Mouse (Mus musculus) adrenal gland, adult (tissue): ENCODE measurements at regions not wholly inside any gene's neighbourhood (a gene's known extent, or its start where the extent isn't known, plus 50 kb on each side); places are given as distances from the start of the nearest gene placed in this dataset.

Experiments
- DNase-seq, 2 experiments: peaks; one replicate each; pipeline ENCODE4 v3.0.0; 2022 to 2023; ENCODE audit warnings: low spot score in 1 of 2; ENCODE audit not compliant: inconsistent age in 2 of 2

DNA sequence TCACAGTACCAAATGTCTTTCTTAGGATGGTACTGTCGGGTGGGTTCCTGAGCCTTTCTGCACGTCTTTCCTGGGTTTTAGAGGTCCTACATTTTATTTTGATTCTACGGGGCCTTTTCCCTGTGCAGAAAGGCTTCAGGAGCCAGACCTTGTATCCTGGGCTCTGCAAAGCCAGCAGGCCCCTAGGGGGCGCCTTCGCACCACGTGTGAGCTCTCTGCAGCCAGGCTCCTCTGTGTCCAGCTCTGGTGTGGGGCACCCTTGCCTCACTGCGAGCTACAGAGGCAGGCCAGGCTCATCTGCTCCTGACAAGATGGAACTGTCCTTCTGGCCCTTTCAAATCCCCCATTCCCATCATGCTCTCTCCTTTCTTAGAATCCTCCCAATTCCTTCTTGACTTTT, 53.3 kb upstream of the Usp3 start:
- DNase-seq: peak; percentile 91 to 96

DNA sequence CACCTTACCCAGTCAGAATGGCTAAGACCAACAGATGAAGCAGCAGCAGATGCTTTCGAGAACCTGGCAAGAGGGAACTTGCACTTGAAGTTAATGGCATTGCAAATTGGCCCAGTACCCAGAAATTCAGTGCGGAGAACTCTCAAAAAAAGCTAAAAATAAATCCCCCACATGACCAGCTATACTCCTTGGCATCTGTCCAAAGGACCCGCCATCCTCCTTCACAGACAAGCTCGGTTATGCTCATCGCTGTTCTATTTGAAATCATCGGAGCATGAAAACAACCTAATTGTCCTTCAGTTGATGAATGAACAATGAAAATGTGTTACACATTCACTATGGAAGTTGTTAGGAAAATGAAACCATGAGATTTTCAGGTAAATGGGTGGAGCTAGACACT, 58.4 kb upstream of the Usp3 start:
- no peak for DNase-seq

DNA sequence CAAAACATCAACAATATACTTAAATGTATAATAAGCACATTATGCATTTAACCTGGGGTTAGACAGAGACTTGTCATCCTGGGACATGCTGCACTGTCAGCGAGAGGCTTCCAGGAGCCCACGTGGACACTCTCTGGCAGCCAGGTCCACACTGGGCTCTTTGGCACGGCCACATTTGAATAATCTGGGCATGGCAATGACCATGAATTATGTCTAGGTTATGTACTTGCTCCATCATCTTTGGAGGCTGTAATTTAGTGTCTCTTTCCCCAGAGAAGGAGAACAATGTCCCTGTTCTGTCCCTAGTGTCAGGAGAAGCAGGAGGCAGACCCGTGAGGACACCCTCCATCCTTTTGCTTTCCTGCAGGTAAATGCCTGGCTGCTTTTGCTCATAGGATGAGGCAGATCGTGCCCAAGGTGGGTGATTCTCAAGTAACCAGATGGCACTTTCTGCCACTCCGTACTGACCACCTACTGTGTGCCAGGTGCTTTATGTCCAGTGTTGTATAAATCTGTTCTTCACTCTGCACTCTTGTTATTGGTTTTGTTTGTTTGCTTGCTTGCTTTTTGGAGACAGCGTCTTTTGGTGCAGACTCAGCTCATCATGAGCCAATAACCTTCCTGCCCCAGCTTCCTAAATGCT, 56.2 kb upstream of the Car12 start:
- no peak for DNase-seq

DNA sequence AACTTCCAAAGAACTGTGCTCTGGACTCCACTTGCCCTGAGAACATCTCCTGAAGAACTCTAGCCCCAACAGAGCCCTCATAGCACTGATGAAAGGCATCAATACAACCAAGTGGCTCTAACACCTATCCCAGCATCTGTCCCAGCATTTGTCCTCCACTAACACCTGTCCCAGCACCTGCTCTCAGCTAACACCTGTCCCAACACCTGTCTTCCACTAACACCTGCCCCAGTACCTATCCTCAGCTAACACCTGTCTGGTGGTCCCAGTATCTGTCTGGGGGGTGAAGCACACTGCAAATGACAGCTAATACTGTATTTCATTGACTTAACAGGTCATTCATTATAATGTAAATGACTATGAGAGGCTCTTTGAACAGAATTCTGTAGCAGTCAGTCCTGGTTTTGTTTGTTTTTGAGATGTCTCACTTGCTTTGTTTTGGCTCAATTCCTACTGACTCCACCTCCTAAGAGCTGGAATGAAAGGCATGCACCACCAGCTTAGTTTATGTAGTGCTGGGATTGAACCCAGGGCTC, 54.7 kb upstream of the Car12 start:
- no peak for DNase-seq

GRCm38 (mm10) chr9:66659781-66660445, 53.6 kb upstream of the Car12 start:
- no peak for DNase-seq

DNA sequence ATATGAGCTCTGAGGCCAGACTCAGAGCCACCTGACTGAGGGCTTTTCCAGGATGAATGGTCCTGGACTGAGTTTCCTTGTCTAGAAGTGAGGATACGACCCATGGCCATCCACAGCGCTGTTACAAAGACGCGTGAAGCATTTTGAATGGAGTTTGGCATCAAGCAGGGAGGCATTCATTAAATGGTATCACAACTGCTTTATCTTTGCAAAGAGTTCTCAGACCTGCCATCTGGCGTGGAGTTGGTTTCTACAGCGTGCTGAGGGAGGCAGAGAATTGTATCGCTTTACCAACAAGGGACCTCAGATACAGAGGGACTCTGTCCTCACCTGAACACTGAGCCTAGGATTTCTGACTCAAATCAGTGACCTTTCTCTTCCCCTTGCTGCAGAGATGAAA, 51.9 kb upstream of the Car12 start:
- DNase-seq: no peak

DNA sequence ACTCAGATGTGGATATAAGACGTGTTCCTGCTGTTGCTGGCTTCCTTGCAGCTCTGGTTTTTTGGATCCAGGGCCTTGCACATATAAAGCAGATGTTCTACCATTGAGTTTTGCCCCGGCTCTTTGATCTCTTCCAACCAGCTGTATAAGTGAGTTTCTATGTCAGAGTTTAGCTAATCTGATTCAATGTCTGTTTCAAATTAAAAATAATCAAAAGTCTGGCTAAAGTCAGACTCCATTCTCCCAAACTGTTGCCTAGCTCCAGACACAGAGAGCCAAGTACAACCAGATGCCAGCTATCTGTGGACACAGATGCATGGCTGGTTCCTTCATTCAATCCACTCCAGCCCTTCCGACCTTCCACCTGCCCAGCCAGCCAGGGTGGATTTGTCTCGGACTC, 51.0 kb upstream of the Car12 start:
- no peak for DNase-seq
